Mouse (Mus musculus): ENCODE results near the gene Ppp2r2c. TPM values are rescaled to one million over a fixed set of nuclear protein-coding genes. Genes with fewer than 3 reads are reported as not detected.

Ppp2r2c gene
- polyA plus RNA-seq, 1 experiment from 2014 or later, result 72.9 TPM

DNA sequence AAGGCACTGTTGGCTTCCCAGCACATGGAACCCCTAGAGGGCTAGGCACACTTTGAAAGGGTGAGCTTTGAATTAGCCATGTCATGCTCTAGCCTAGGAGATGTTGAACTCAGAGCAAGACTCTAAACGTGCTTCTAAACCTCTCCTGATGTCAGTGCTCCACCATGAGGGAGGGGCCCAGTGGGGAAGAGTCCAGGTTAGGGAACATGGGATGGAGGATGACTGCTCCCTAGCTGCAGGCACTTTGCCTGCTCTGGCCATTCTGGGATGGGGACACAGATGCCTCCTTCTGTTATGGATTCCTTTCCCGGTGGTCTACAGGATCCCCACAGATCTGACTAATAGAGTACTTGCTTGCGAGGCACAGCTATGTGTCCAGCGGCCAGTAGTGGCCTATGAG lies 48.9 kb downstream of the Ppp2r2c start:
- no peak overlapping the region for H3K4me2 ChIP-seq
- 76% methylated on average over 4 of the region's 4 CpGs for WGBS
- ATAC-seq (ENCODE audit: low FRiP score), result no peak
- H3K4me3 ChIP-seq (replicated peaks), result no peak overlapping the region
- no peaks in the 10 kb centered on the region for H3K27me3 ChIP-seq (replicated peaks)
- no peaks in the 10 kb centered on the region for H3K36me3 ChIP-seq
- no peak overlapping the region for H3K27ac ChIP-seq (replicated peaks)
- H3K9me3 ChIP-seq (replicated peaks), result no peaks in the 10 kb centered on the region
- no peak overlapping the region for H3K9ac ChIP-seq (replicated peaks)
- peaks cover 43% of the 10 kb centered on the region for H3K4me1 ChIP-seq

DNA sequence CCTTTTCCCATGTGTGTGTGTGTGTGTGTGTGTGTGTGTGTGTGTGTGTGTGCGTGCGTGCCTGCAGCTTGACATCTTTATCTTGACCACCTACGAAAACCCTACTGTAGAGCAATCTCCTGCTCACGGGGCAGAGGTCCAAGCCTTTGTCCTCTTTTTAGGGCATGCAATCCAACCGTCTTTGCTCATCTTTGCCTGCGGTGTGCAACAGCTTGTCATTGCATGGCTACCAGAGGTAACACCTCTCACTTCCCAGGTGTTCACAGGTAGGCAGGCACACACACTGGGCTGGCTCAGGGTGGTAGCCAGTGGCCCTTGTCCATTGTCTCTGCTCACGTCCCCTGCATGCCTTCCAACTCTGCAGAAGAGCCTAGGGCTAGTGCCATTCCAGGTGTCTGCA lies 49.7 kb downstream of the Ppp2r2c start:
- H3K36me3 ChIP-seq, result no peaks in the 10 kb centered on the region
- peak overlapping the region; percentile 37; the same call in 1 of the 2 replicates for H3K27ac ChIP-seq (replicated peaks)
- 77% methylated on average over 7 of the region's 7 CpGs for WGBS

DNA sequence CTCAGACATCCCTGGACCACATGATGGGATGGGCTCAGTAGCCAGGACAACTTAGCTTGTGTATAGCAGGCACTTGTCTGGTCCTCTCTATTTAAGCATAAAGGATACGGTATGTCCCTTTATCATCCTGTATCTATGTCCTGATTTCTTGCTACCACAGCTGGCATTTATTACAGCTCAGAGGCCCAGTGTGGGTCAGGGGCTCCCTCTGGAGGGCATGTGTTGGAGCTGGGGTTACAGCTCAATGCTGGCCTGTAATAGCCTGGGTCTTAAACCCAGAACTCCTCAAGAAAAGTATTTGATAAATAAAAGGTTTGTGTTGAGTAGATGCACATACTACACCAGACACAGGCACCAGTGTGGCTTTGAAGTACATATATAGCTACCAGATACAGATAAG lies 51.8 kb downstream of the Ppp2r2c start:
- Histone ChIP-seq H3K9me3 (replicated peaks) (no peaks in the 10 kb centered on the region), H3K9ac (replicated peaks) (no peak overlapping the region), H3K4me2 (no peak overlapping the region), H3K4me3 (replicated peaks) (no peak overlapping the region), H3K27me3 (replicated peaks) (no peaks in the 10 kb centered on the region), H3K36me3 (no peaks in the 10 kb centered on the region), H3K4me1 (peaks cover 52% of the 10 kb centered on the region), H3K27ac (replicated peaks) (no peak overlapping the region)
- ATAC-seq (ENCODE audit: low FRiP score), result no peak
- WGBS, result 14% methylated on average over 1 of the region's 1 CpGs

More for the DNA sequence above, 49.7 kb downstream of the Ppp2r2c start:
- no peaks in the 10 kb centered on the region for H3K27me3 ChIP-seq (replicated peaks)
- no peak overlapping the region for H3K4me3 ChIP-seq (replicated peaks)
- no peak overlapping the region for H3K9ac ChIP-seq (replicated peaks)
- peaks cover 36% of the 10 kb centered on the region for H3K4me1 ChIP-seq
- H3K4me2 ChIP-seq, result no peak overlapping the region
- H3K9me3 ChIP-seq (replicated peaks), result no peaks in the 10 kb centered on the region
- ATAC-seq (ENCODE audit: low FRiP score), result no peak

DNA sequence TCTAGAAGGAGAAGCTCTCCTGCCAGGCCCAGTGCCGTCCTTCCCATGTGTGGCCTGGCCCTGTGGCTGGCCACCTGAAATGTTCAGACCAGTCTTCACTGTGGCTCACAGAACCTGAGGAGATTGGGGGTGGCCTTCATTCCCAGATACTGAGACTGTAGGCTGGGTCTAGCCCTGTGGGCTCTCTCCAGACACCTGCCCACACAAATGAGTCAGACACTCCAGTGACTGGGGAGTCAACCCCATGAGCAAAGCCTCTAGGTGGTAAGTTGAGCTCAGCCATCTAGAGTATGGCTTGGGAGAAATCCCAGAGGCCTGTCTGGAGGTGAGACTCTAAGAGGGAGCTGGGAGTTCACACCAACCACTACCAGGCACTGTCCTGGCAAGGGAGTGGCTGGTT lies 53.6 kb downstream of the Ppp2r2c start:
- peaks cover 8% of the 10 kb centered on the region; the same call in 1 of the 2 replicates for H3K36me3 ChIP-seq
- ATAC-seq (ENCODE audit: low FRiP score), result no peak
- H3K4me3 ChIP-seq (replicated peaks), result no peak overlapping the region
- H3K4me1 ChIP-seq, result peaks cover 52% of the 10 kb centered on the region
- no peaks in the 10 kb centered on the region for H3K27me3 ChIP-seq (replicated peaks)
- no peak overlapping the region for H3K4me2 ChIP-seq
- H3K9me3 ChIP-seq (replicated peaks), result no peaks in the 10 kb centered on the region
- H3K9ac ChIP-seq (replicated peaks), result no peak overlapping the region
- WGBS, result 100% methylated on average over 1 of the region's 1 CpGs
- no peak overlapping the region for H3K27ac ChIP-seq (replicated peaks)

DNA sequence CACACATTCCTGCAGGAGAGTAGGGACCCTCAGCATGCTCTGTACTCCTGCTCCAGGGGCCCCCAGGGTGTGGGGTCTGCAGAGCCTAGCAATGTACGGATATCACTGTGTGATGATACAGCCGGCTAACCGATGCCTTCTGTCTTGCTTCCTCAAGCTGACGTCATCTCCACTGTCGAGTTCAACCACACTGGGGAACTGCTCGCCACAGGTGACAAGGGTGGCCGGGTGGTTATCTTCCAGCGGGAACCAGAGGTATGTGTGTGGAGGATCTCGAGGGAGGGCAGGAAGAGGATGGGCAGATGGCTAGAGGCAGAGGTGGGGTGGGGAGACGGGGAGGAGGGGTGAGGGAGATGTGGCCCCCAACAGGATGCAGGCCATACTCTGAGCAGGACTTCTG lies 54.5 kb downstream of the Ppp2r2c start:
- H3K36me3 ChIP-seq, result peaks cover 14% of the 10 kb centered on the region
- H3K27ac ChIP-seq (replicated peaks), result no peak overlapping the region
- no peak for ATAC-seq (ENCODE audit: low FRiP score)

DNA sequence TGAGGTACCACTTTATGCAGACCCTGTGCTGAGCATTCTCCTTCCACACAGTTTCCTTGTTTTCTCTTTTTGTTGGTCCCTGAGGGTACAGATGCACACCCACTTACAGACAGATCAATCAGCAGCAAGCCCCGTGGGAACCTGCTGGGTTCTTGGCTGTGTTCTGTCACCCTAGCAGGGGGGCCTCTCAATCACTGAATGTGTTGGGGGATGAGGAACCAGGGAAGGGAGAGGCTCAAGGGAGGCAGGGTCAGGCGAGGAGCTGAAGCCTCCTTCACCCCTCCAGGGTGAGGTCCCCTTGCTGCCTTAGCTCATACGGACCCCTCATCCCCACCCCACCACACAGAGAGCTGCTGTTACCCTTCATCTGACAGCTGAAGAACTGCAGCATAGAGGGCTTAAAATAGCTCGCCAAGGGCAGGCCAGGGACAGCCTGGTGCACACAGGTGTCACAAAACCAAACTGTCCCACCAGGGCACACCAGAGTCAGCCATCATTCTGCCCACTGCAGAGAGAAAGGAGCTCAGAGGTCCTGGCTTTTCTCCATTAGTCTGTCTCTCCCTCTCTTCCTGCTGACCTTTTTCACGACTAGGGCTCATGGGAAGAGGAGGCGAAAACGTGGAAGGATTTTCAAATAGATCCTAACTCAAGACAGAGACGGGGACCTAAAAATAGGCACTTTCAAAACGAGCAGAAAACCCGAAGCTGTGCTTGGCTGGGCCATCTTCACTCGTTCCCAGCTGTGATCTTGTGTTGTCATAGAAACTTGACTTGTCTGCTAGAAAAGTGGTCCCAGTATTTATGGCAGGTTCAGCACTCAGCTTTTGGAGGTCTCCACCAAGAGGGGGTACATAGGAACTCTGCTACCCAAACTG lies 55.8 kb downstream of the Ppp2r2c start:
- Histone ChIP-seq H3K4me2 (no peak overlapping the region), H3K36me3 (peaks cover 26% of the 10 kb centered on the region), H3K27me3 (replicated peaks) (no peaks in the 10 kb centered on the region), H3K4me3 (replicated peaks) (no peak overlapping the region), H3K9me3 (replicated peaks) (no peaks in the 10 kb centered on the region), H3K4me1 (peaks cover 37% of the 10 kb centered on the region), H3K9ac (replicated peaks) (no peak overlapping the region), H3K27ac (replicated peaks) (peak overlapping the region; percentile 72)
- 42% methylated on average over 11 of the region's 11 CpGs for WGBS
- peak; percentile 18; the same call in 1 of the 2 replicates for ATAC-seq (ENCODE audit: low FRiP score)

More for the DNA sequence above, 54.5 kb downstream of the Ppp2r2c start:
- Histone ChIP-seq H3K4me1 (peaks cover 50% of the 10 kb centered on the region), H3K4me2 (no peak overlapping the region), H3K4me3 (replicated peaks) (no peak overlapping the region), H3K27me3 (replicated peaks) (no peaks in the 10 kb centered on the region), H3K9me3 (replicated peaks) (no peaks in the 10 kb centered on the region), H3K9ac (replicated peaks) (no peak overlapping the region)
- 83% methylated on average over 10 of the region's 10 CpGs for WGBS

DNA sequence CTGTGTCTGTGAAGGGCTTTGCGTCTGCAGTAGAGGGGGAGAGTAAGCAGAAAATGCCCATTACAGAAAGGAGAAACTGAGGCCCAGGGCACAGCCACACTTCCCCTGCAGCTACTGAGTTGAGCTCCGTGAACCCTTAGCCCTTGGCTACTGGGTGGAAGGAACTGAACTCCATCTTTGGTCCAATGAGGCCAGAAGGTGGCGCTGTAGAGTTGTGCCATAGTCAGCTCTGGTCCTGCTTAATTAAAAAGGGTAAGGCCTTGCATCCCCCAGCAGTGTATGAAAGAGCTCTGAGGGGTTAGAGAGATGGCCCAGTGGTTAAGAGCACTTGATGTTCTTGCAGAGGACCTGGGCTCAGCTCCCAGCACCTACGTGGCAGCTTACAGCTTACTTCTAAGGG lies 60.4 kb downstream of the Ppp2r2c start:
- no peak overlapping the region for H3K4me3 ChIP-seq (replicated peaks)
- no peak overlapping the region for H3K9ac ChIP-seq (replicated peaks)
- 51% methylated on average over 4 of the region's 4 CpGs for WGBS
- H3K27me3 ChIP-seq (replicated peaks), result no peaks in the 10 kb centered on the region
- peaks cover 11% of the 10 kb centered on the region for H3K4me1 ChIP-seq
- H3K9me3 ChIP-seq (replicated peaks), result no peaks in the 10 kb centered on the region
- H3K27ac ChIP-seq (replicated peaks), result no peak overlapping the region
- ATAC-seq (ENCODE audit: low FRiP score), result no peak
- H3K36me3 ChIP-seq, result peaks cover 56% of the 10 kb centered on the region
- no peak overlapping the region for H3K4me2 ChIP-seq

DNA sequence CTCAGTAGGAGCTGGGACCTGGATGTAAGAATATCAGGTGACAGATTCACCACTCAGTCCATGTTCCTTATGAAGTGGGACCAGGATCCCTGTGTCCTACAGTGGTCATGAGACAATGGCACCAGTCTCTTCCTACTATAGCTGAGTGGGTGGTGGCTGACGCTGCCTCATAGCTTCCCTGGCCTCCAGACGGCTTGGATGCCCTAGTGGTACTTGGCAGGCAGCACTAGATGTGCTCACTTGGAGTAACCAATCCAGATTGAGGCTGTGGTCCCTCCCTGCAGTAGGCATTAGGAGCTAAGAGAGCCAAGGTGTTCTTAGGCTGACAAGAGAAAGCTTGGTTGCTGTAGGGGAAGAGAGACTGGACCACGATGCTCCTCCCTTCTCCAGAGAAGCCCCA lies 61.1 kb downstream of the Ppp2r2c start:
- peaks cover 56% of the 10 kb centered on the region for H3K36me3 ChIP-seq
- 78% methylated on average over 3 of the region's 3 CpGs for WGBS
- no peak overlapping the region for H3K9ac ChIP-seq (replicated peaks)
- peaks cover 5% of the 10 kb centered on the region; the same call in 1 of the 2 replicates for H3K4me1 ChIP-seq
- no peaks in the 10 kb centered on the region for H3K27me3 ChIP-seq (replicated peaks)
- no peak for ATAC-seq (ENCODE audit: low FRiP score)
- H3K4me3 ChIP-seq (replicated peaks), result no peak overlapping the region
- no peaks in the 10 kb centered on the region for H3K9me3 ChIP-seq (replicated peaks)
- H3K27ac ChIP-seq (replicated peaks), result no peak overlapping the region
- no peak overlapping the region for H3K4me2 ChIP-seq

DNA sequence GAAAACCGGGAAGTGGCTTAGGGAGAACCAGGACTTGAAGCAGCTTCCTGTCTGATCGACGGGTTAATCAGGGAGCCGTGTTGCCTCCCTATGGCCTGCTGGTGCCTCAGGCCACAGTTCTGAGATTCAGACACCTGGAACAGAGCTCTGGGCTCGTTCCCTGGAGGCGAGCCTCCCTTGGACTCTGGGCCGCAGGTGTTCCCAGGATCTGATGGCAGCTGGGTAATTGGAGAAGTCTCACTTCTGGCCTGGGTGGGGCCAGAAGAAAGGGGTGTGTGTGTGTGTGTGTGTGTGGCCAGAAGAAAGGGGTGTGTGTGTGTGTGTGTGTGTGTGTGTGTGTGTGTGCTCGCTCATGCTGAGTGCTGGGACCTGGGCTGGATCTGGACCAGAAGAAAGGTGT lies 65.1 kb downstream of the Ppp2r2c start:
- no peak for ATAC-seq (ENCODE audit: low FRiP score)
- 65% methylated on average over 7 of the region's 8 CpGs for WGBS
- peaks cover 36% of the 10 kb centered on the region for H3K36me3 ChIP-seq
- H3K4me3 ChIP-seq (replicated peaks), result no peak overlapping the region
- H3K27ac ChIP-seq (replicated peaks), result no peak overlapping the region
- no peak overlapping the region for H3K4me2 ChIP-seq
- no peak overlapping the region for H3K9ac ChIP-seq (replicated peaks)
- no peaks in the 10 kb centered on the region for H3K9me3 ChIP-seq (replicated peaks)
- peaks cover 25% of the 10 kb centered on the region for H3K4me1 ChIP-seq
- no peaks in the 10 kb centered on the region for H3K27me3 ChIP-seq (replicated peaks)

DNA sequence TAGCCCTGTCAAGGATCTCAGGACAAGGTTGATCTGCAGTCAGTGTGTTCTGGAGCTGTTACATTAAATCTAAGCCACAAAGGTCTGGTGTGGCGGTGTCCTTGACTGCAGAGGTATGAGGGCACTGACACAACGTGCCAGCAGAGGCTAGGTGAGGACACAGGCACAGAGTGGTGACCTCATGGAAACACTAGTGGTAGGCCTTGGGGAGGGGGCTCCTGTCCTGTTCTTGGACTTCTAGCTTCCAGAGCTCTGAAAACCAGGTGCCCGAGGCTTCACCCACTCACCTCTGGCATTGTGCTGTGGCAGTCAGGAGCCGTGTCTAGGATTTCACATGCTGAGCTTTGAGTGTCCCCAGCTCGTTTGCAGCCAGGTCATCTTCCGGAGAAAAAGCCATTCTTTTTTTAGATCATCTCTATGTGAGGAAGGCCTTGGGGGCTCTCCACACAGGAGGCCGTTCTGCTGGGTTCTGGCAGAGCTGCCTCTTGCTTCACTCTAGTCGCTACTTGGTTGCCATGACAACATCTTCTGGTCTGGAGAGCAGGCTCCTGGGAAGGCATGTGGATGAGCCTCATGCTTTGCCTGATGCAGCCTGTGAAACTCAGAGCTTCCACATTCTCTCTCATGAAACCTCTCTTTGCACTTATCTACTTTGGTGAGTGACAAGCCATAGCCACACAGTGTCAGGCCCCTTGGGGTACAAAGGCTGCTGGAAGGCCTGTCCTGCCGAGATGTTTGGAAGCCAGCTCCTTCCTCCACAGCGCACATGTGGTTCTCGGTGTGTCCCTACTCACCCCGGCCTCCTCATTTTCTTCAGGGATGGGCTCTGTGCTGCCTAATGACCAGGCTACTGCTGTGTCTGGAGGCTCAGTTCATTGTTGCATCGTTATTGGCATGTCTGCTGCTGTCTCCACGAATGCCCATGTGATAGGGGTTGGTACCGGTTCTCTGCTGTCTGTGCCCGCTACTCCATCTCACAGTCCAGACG lies 67.5 kb downstream of the Ppp2r2c start:
- Histone ChIP-seq H3K27ac (replicated peaks) (peak overlapping the region; percentile 65), H3K27me3 (replicated peaks) (no peaks in the 10 kb centered on the region), H3K4me1 (peaks cover 25% of the 10 kb centered on the region), H3K36me3 (peaks cover 19% of the 10 kb centered on the region), H3K4me2 (peak overlapping the region; percentile 3; the same call in 1 of the 2 replicates), H3K4me3 (replicated peaks) (no peak overlapping the region), H3K9me3 (replicated peaks) (no peaks in the 10 kb centered on the region), H3K9ac (replicated peaks) (no peak overlapping the region)
- WGBS, result 54% methylated on average over 17 of the region's 17 CpGs
- ATAC-seq (ENCODE audit: low FRiP score), result peak; percentile 82

DNA sequence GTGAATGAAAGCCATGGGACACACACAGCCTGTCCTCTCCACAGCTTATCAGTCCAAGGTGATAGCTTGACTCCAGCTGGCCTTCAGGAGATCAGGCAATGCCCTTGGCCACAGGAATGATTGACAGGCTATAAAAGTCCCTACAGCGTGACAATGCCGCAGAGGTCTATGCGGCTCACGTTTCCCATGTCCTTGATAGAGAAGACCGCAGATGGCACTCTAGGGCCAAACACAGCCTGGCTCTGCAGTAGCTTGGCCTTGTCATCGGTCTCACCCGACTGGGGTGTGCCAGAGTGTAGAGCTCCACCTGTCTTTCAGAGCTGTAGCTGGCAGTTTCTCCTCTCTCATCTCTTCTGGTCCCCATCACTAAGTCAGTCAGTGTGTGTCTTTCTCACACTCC lies 68.2 kb downstream of the Ppp2r2c start:
- Histone ChIP-seq H3K4me1 (peaks cover 25% of the 10 kb centered on the region), H3K36me3 (peaks cover 18% of the 10 kb centered on the region), H3K4me3 (replicated peaks) (no peak overlapping the region), H3K27ac (replicated peaks) (peak overlapping the region; percentile 65), H3K27me3 (replicated peaks) (no peaks in the 10 kb centered on the region), H3K4me2 (no peak overlapping the region), H3K9ac (replicated peaks) (no peak overlapping the region), H3K9me3 (replicated peaks) (no peaks in the 10 kb centered on the region)
- ATAC-seq (ENCODE audit: low FRiP score), result peak; percentile 21; the same call in 1 of the 2 replicates
- WGBS, result 63% methylated on average over 7 of the region's 7 CpGs

Measured in neural tube, embryonic 15.5 days (tissue).